Mouse (Mus musculus) 416B (cell line): Measurements from ENCODE around the gene 4930578C19Rik.
"Not testable (repeated sequence)": the region's sequence is repeated elsewhere in the genome, so short reads cannot be mapped to it uniquely, and the experiment has no call there.

ENCODE experiments used
- DNase-seq: peaks from one replicate; pipeline ENCODE4 v3.0.0; 2011; ENCODE audit warnings: low read depth

The 4930578C19Rik gene

GRCm38 (mm10) chrX:18461198-18461601 lies at the start of gene 4930578C19Rik:
4930578C19Rik (minus strand) TSS chrX:18461397.
- peak; percentile 42 for DNase-seq

DNA sequence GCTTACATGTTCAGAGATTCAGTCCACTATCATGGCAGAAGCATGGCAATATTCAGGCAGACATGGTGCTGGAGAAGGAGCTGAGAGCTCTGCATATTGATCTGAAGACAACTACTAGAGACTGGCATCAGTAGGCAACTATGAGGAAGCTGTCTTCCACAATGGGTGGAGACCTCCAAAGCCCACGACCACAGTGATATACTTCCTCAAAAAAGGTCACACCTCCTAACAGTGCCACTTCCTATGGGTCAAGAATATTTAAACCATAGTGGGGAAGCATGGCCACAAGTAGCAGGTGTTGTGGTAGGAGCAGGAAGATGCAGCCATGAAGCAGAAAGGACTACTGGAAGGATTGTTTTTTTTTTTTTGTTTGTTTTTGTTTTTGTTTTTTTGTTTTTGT lies 6.5 kb upstream of the 4930578C19Rik start:
- peak; percentile 30 for DNase-seq

- no peak for DNase-seq
These were observed 1.7 kb upstream of the 4930578C19Rik start for GRCm38 (mm10) chrX:18462879-18463278.

GRCm38 (mm10) chrX:18451559-18451958 lies 9.6 kb downstream of the 4930578C19Rik start:
- no peak for DNase-seq

DNA sequence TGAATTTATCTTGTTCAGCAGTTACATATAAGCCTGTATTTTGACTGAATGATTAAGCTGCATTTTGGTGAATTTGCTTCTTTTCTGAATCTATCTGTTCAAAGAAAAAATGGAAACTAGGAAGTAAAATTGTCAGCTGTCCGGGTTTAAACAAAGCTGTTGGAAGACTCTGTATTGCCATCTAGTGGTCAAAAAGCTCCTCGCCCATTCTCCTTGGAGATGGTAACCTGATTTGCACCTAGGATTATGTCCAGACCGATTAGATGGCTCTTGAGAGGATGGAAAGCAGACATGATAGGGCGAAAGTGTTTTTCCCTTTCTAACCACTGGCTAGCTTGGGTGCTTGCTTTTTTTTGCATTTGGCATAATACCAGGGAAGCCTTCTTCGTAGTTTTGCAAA lies 19.1 kb downstream of the 4930578C19Rik start:
- peak; percentile 79 for DNase-seq

GRCm38 (mm10) chrX:18425451-18425850 lies 35.7 kb downstream of the 4930578C19Rik start:
- DNase-seq, result no peak

GRCm38 (mm10) chrX:18423206-18423605 lies 38.0 kb downstream of the 4930578C19Rik start:
- no peak for DNase-seq

- no peak for DNase-seq
These were observed 40.9 kb downstream of the 4930578C19Rik start for GRCm38 (mm10) chrX:18420161-18420784.

- no peak for DNase-seq
These were observed 42.2 kb downstream of the 4930578C19Rik start for GRCm38 (mm10) chrX:18418977-18419376.

DNA sequence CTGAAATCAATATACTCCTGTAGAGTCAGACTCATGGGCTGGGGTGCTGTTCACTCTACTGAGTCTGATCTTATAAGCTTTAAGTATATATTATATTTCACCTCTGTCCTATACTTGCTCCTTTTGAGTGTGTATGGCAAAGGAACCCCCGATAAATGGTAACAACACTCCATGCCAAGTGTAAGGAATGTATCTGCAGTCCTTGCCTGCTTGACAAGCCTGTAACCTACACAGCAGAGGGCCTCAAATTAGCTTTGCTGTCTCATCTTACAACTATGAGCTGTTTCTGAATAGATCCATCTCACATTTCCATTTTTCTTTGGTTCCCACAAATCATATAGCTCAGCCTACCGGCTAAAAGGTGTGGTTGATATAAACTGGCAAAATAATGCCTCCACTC lies 46.6 kb downstream of the 4930578C19Rik start:
- no peak for DNase-seq

GRCm38 (mm10) chrX:18411071-18411840 lies 49.9 kb downstream of the 4930578C19Rik start:
- DNase-seq, result no peak

DNA sequence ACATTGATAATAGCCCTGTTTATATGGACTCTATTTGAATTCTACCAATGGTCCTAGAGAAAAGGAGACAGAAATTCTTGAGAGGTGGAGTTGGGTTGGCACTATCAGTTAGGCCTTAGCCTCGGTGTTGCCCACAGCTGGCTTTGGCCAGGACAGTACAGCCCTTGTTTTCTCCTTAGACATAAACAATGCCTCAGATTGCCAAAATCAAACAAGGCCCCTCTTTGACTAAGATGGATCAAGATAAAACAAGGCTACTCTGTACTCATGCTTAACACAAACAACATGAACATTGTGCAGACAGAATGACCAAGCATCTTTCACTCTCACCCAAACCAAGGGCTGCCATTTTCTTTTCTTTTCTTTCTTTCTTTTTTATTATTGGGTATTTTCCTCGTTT lies 51.6 kb downstream of the 4930578C19Rik start:
- DNase-seq, result no peak

DNA sequence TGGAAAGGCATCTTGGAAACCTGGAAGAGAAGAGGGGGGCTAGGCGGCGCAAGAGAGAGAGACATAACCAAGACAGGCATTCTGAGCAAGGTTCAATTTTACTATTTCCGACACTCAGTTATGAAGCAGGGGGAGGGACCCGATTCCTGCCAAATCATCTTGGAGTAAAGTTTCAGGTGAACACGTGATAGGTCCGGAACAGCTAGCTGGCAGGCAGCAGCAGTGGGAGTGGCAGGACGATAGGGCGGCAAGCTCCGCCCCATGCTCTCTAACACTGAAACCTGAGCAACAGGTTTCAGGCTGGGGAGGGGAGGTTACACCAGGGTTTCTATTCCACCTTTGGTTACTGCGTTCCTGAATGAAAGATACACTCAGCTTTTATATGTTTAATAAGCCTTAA lies 58.9 kb downstream of the 4930578C19Rik start:
- no peak for DNase-seq

DNA sequence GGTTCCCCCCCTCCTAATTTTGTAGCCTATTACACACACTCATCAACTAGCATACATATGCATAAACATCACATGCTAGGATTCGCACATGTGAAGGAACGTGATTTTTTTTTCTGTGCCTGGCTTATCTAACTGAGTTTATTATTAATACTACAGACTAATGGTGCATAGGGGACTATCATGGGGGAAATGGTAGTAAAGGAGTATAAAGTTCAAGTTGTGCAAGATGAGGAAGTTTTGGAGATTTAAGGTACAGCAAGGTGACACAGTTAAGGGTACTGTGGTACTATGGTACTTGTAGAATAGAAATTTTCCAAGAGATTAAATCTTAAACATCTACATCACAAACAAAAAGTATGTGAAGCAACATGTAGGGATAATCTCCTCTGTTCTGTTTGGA lies 64.5 kb downstream of the 4930578C19Rik start:
- no peak for DNase-seq

DNA sequence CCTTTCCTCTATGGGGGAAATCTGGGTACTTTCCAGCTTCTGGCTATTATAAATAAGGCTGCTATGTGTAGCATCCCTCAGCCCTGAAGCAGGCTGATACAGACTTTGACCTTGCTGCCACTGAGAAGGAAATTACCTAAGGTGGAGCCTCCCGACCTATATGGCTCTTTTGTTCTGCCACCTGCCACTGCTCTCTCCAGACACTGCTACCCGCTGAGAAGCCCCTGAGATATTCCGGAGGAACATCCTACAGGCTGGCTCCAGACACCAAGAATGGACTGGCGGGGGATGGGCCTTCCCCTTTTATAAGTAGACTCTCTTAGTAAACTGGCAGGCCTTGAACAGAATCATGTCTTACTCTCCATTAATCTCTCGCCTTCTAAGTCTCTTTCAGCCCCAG lies 77.0 kb downstream of the 4930578C19Rik start:
- DNase-seq, result not testable (repeated sequence)
